Mouse (Mus musculus): ENCODE data around the gene Osr1.

DNA sequence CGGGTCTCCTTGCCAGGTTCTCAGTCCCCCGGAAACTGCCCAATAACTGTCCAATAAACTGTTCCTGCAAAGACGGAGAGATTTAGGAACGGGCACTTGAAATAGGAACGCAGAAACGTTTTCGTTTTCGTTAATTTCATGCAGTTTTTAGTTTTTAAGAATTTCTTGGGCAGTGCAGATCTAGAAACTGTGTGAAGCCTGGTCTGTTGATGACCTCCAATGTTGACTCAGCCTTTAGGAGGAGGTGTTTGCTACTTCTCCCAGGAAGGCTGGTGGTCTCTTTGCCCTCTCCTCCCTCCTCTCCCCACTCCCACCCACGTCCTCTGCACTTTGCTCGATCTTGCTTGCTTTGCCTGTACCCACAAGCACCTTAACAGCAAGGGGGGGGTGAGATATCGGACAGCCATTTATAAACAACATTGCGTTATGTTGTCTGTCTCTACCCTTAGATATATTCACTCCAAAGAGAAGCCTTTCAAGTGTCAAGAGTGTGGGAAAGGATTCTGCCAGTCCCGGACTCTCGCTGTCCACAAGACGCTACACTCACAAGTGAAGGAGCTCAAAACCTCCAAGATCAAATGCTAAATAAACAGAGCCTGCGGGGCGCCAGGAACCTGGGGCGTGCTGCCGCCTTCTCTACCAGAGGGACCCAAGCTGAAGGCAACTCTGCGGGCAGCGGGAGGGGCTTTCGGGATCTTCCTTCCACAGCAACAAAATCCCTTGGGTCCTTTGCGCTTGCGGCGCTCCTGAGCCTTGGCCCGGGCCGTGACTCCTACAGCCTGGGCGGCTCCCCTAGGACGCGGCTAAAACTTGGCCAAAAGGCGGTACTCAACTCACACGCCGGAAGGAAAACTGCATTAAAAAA, 10.4 kb downstream of the Osr1 start:
- TF ChIP-seq CTCF (conservative IDR thresholded peaks at IDR 0.05; ENCODE audit: low read length) (no peak), NANOG (IDR thresholded peaks at IDR 0.05; ENCODE audit: borderline replicate concordance, low read length) (no peak)
